Mouse (Mus musculus) embryo, embryonic 10.5 days (tissue): ENCODE results near the gene Zfp593.

Experiments used
- DNase-seq: peaks from one replicate; pipeline ENCODE4 v3.0.0-alpha.2; 2015; ENCODE audit warnings: low spot score

Gene Zfp593

GRCm38 (mm10) chr4:134234876-134235275 is 10.5 kb downstream of the Zfp593 start:
- no peak for DNase-seq

GRCm38 (mm10) chr4:134230431-134230830 is 15.0 kb downstream of the Zfp593 start:
- no peak for DNase-seq

- no peak for DNase-seq
Observed at GRCm38 (mm10) chr4:134227194-134227593, 18.2 kb downstream of the Zfp593 start, which contains the start of gene Catsper4. TSS of gene Catsper4 (minus strand) at chr4:134227383.

GRCm38 (mm10) chr4:134222793-134223600 is 22.4 kb downstream of the Zfp593 start:
- no peak for DNase-seq

GRCm38 (mm10) chr4:134206488-134207053 is 38.8 kb downstream of the Zfp593 start:
- peak; percentile 13 for DNase-seq

GRCm38 (mm10) chr4:134203340-134203896 is 42.0 kb downstream of the Zfp593 start:
- DNase-seq = no peak

GRCm38 (mm10) chr4:134202904-134203303 is 42.5 kb downstream of the Zfp593 start, which contains the start of gene Gm7534:
TSS of gene Gm7534 (minus strand) at chr4:134203004.
- no peak for DNase-seq

GRCm38 (mm10) chr4:134199371-134199770 is 46.0 kb downstream of the Zfp593 start:
- no peak for DNase-seq
